Mouse (Mus musculus): ENCODE data around the gene Ankrd11.
A peak's percentile ranks its signal among the peaks of the same experiment; 100 is the strongest.

The Ankrd11 gene

GRCm38 (mm10) chr8:122850641-122851240 lies 191.3 kb downstream of the Ankrd11 start:
- DNase-seq (ENCODE audit: extremely low read depth, low read depth), result no peak

DNA sequence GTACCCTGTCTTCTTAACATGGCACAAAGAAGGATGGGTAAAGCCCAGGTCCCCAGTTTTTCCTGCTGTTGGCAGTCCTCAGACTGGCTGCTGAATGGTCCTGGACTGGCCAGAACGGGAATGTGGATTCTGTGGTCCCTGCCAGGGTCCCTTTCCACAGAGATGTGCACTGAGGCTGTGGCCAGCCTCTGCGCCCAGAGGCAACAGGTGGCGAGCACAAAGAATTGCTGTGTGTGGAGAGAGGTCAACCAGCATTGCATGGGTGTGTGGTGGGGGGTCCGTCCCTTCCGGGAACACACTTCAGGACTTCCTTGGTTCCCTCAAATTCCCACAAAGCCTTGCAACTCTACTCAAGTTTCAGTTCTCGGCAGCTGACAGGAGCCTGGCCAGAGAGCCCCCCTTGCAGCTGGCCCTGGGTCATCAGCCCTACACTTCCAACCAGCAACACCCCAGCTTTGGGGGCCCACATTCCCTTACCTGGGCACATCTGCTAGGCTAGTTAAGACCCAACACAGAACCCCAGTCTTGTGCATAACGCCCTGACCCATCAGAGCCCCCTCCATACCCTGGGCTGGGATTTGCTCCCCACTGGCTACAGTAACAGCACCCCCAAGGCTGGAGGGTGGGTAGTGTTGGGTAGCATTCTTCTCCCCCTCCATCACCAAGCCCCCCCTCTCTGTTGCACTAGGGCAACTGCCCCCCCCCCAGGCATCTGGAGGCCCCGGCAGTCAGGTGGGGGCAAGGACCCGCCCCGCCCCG lies 192.7 kb downstream of the Ankrd11 start:
- DNase-seq (ENCODE audit: extremely low read depth, low read depth), result no peak

- no peak for DNase-seq (ENCODE audit: extremely low read depth, low read depth)
These were observed 194.1 kb downstream of the Ankrd11 start, which contains the start of gene Cdh15 for GRCm38 (mm10) chr8:122847829-122848561. TSS of gene Cdh15 (plus strand) at chr8:122847966.

DNA sequence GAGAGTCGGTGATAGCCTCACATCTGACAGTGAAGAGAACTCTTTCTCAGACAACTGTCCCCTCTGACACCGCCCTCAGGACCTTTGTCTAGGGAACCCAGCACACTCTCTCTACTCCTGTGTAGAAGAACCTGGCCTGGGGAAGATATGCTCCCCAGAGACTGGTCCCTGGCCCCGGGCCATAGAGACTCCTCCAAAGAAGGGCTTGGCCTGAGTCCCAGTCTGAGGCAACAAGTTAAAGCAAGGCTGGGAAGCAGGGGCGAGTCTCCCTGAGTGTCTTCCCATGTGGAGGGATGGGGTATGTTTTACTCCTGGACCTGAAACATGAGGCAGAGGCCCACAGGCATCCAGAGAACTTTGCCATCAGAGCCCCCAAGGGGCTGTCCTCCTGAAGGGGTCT lies 196.4 kb downstream of the Ankrd11 start:
- no peak for DNase-seq (ENCODE audit: extremely low read depth, low read depth)

GRCm38 (mm10) chr8:122844161-122844560 lies 197.9 kb downstream of the Ankrd11 start:
- no peak for DNase-seq (ENCODE audit: extremely low read depth, low read depth)

GRCm38 (mm10) chr8:122836696-122837095 lies 205.4 kb downstream of the Ankrd11 start:
- DNase-seq (ENCODE audit: extremely low read depth, low read depth), result no peak

GRCm38 (mm10) chr8:122836199-122836598 lies 205.9 kb downstream of the Ankrd11 start:
- DNase-seq (ENCODE audit: extremely low read depth, low read depth), result no peak

DNA sequence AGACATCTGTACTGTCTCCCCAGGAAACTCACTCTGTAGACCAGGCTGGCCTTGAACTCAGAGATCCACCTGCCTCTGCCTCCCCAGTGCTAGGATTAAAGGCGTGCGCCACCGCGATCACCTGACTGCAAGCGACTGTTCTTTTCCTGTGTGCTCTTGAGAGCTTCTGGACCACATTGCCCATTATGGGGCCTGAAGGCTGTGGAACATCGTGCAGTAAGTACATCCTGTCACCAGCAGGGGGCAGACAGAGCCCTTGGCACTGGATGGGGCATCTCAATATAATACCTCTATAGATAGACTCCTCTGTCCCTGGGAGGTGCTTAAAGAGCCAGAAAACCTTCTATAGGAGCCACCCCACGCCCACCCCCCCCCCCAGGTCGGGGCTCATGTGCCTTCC lies 207.1 kb downstream of the Ankrd11 start:
- peak; percentile 93 for DNase-seq (ENCODE audit: extremely low read depth, low read depth)

DNA sequence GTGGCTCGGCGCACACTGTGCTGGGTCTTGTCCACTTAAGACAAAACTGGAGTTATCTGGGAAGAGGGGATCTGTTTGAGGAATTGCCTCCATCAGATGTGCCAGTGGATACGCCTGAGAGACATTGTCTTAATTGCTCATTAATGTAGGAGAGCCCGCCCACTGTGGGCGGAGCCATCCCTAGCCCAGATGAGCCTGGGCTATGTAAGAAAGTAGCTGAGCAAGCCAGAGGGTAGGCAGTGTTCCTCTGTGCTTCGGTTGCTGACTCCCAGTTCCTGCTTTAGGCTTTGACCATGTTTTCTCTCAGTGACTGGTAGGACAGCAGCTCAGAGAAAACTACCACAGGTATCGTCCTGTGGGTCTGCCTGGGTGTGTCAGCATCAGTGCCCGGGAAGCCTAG lies 207.7 kb downstream of the Ankrd11 start:
- peak; percentile 39 for DNase-seq (ENCODE audit: extremely low read depth, low read depth)
